Mouse (Mus musculus) adipocyte (in vitro differentiated cells): Measurements from ENCODE around the gene Csnk1d.

ENCODE experiments used
- DNase-seq: peaks from one replicate; pipeline ENCODE4 v3.0.0-alpha.2; 2016; ENCODE audit warnings: low spot score

Gene Csnk1d

DNA sequence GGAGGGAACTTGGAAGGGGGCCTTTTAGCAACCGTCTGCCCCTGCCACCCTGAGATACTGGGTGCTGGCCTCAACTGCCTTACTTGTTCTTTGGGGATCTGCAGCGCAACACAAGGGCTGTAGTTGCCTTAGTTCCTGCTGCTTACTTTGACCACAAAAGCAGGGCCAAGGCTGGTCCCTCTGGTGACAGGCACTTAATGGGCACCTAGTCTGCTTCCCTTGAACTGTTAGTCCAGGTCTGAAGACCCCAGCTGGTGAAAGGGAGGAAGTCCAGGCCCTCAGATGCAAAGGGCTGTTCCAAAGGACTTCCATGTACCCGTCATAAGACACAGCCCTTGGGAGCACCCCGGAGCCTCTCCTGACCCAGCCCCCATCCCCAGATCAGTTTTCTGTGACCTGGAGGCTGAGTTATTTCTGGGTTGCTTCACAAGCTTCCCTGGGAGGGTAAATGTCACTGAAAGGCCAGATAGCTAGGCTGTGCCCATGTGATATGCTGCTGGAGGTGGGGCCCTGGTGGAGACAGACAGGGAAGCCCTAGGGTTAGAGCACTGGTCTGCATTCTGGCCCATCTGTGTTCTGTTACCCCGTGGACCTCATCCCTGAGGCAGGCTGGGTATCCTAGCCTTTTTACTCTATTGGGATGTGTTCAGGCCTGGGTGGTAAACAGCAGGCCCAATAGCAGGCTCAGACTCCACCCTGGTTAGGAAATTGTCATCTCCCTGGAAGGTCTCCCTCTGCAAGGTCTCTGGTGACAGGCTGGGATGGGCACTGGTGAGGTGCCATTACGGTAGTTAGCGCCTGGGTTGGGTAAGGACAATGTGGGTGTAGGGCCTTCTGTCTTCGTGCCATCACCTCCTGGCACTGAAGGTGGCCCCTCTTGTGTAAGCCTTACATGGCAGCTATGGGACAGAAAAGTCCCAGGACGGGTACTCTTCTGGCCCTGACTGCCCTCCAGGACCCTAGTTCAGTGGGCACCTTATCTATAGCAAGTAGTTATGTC, 39.1 kb downstream of the Csnk1d start:
- no peak for DNase-seq

DNA sequence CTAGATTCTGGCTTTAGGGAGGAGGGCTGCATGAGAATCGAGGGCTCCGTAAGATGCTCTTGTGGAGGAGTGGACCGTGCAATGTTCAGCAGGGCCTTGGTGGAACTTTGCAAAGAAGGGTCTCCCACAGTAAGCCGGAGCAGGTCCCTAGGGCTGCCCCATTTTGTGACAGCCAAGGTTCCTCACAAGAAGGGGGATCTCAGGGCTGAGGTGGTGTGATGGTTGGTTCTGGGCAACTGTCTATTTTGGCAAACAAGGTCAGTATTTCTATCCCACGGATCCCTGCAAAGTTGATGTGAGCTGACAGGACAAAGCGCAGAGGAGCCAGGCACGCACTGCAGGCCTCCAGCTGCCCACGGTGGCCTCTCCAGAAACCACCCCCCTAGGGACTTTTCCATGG, 39.9 kb downstream of the Csnk1d start:
- no peak for DNase-seq

- peak; percentile 69 for DNase-seq
Measured at GRCm38 (mm10) chr11:120950281-120951202, 40.6 kb downstream of the Csnk1d start.

GRCm38 (mm10) chr11:120949863-120950262, 41.3 kb downstream of the Csnk1d start:
- DNase-seq = no peak

GRCm38 (mm10) chr11:120948861-120949851, 42.0 kb downstream of the Csnk1d start:
- no peak for DNase-seq

- DNase-seq = no peak
Measured at GRCm38 (mm10) chr11:120948328-120948727, 42.8 kb downstream of the Csnk1d start, which contains the start of gene Slc16a3. Gene Slc16a3, plus strand, starts transcription at chr11:120948480.

DNA sequence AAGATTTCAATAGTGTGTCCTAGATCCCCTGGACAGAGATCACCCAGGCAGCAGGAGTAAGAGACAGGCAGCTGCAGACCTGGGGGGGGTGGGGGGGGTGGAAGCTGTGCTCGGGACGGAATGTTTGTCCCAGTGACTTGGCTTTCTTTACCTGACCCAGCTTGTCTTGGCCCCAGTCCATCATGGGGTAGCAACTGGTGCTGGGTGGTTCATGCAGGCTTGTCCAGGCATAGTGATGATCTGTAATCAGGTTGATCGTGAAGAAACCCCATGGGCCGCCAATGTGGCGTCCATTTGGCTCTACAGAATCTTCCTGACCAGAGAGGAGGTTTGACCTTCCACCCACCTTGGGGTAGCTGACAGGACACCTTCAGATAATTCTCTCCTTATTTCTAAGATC, 45.2 kb downstream of the Csnk1d start:
- DNase-seq = no peak

DNA sequence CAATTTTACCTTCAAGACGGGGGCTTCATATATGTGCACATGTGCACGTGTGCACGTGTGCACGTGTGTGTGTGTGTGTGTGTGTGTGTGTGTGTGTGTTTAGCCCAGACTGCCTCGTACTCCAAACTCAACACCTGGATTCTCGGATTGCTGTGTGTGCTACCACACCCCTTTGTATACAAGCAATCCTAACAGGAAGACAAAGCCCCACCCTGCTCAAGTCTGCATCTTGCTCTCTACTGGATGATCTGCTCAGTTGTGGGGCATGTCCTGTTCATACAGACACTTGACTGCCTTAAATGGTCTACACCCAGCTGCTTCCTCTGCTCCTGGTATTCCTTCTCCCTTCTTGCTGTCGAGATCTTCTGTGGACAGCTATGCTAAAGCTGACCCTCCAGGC, 45.9 kb downstream of the Csnk1d start:
- DNase-seq = no peak

DNA sequence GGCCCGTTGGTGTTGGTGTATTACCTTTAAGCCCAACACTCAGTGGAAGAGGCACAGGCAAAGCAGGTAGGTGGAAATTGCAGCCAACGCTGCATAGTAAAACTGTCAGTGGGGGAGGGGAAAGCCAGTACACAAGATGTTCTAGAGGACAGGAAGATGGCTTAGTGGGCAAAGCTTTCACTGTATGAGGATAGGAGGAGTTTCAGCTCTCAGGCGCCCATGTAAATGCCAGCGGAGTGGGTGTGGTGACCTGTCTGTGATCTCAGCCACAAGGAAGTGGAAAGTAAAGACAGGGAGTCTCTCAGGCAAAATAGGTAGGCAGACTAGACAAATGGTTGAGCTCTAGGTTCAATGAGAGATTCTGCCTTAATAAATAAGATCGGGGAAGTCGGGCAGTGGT, 50.2 kb downstream of the Csnk1d start:
- no peak for DNase-seq

DNA sequence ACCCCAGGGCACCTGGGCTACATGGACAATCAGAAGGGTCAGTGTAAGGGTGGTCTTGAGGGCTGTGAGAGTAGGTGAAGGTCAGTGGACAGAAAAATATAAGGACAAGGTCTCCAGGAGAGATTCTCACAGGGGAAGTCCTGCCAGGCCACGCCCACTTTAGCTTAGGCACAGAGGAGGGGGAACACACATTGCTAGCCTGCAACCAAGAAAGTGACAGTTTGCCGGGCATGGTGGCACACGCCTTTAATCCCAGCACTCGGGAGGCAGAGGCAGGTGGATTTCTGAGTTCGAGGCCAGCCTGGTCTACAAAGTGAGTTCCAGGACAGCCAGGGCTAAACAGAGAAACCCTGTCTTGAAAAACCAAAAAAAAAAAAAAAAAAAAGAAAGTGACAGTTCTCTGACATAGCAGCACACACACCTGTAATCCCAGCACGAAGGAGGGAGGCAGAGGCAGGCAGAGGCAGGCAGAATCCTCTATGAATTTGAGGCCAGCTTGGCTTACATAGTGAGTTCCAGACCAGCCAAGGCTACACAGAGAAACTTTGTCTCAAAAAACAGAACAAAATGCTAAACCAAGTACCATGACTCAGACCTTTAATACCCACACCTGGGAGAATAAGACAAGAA, 51.3 kb downstream of the Csnk1d start:
- no peak for DNase-seq

GRCm38 (mm10) chr11:120938795-120939194, 52.3 kb downstream of the Csnk1d start:
- no peak for DNase-seq

DNA sequence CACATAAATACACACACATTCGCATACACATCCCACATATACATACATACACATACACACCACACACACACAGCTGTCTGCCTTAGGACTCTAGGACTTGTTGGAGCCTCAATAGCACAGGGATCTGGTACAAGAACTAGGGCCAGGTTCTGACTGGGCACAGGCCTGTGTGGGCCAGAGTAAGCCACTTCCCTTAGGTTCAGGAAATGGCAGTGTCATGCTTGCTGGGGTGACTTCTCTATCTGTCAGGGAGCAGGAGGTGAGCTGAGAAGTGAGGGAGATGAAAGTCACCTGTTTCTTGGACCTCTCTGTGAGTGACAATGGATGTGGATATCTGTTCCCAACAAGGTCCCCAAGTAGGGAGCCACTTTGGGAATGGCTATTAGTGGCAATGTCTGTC, 53.2 kb downstream of the Csnk1d start:
- no peak for DNase-seq

DNA sequence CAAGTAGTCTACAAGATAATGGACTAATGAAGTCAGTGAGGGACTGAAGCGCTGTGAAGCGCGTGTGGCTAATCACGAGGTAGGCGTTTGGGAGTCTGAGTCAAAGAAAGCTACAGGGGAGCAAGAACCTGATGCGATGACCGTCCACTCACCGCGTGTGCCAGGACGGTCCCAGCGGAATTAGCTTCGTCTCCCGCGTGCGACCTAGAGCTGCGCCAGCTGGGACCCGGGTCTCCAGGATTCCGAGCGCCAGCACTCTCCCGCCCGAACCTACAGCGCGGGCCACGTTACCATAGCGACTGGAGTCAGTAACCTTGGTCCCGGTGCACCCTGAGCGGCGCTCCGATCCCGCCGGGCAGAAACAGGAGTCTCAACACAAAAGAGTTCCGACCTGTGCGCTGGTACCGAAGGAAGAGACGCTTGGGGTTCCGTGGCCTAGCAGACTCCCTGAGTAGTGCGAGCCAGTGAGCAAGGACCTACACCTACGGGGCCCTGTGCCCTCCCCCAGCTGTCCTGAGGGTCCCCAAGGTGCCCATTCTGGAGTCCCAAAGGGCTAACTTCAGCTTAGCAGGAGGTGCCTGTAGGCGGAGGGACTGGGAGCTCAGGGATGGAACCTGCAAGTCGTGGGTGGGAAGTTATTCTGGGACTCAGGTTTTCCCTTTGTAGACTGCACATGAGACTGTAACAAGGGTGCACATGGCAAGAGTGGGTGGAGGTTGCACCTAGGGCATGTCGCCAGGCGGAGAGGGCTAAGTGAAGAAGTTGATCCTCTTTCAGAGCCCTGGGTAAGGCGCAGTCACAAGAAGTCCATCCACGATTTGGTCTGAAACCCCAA, 58.3 kb downstream of the Csnk1d start, which contains the start of gene Ccdc57:
Ccdc57 (minus strand) TSS at position 309 of the 835 bp plus-strand sequence.
- peak; percentile 85 for DNase-seq

DNA sequence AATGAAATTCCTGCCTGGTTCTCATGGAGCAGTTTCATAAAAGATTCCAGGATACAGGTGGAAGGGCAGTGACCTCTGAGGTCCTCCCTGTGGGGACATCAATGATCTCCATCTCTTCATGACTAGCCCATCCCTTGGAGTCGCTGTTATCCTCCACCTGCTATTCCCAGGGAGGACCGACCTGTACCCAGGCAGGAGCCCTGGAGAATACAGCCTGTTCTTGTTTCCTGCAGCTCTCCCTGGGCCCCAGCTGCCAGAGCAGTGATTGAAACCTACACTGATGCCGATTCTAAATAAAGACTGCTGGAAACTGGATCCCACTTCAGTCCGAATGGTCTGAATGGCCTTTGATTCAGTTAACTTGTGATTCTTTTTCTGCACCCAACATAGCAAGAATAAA, 59.7 kb downstream of the Csnk1d start:
- no peak for DNase-seq

DNA sequence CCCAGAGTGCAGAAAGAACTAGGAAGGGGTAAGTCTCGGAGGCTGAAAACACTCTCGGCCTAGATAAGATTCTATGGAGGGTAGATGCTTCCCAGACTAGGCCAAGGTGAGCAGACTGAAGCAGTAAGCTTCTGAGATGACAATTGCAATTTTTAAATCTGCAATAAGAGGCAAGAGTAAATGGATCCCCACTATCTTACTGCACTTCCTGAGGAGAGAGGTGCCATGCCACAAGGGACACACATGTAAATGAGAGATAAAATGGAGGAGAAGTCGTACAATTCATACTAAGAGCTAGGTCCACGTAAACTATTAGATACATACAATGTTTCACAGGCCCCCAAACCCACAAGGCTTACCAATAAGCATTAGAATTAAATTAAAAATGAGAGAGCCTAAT, 62.7 kb downstream of the Csnk1d start:
- DNase-seq = no peak

GRCm38 (mm10) chr11:120922528-120922927, 68.6 kb downstream of the Csnk1d start:
- no peak for DNase-seq

GRCm38 (mm10) chr11:120917756-120918155, 73.4 kb downstream of the Csnk1d start:
- DNase-seq = no peak

DNA sequence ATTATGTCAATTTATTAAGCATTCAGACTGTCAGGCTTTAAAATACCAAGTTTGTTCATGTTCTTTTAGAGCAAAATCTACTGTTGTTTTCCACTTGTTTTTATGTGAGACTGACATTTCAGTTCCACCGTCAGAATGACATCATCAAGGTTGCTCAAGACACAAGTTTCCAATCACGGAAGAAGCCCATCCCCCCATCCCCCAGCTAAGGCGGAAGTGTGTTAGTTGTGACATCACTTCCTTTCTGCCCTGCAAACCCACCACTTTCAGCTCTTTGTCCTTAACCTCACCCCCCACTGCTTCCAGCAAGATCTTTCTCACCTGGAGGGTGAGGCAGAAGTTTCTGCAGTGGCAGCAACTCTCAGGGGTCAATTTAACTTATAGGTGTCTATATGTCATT, 74.7 kb downstream of the Csnk1d start:
- no peak for DNase-seq

GRCm38 (mm10) chr11:120913796-120914195, 77.3 kb downstream of the Csnk1d start:
- no peak for DNase-seq
